Mouse (Mus musculus) adrenal gland, postnatal 4 days (tissue): ENCODE measurements around the gene Slc35e1. TPM values are rescaled to one million over a fixed set of nuclear protein-coding genes. Genes with fewer than 3 reads are reported as not detected.

Experiments used
- microRNA-seq: library from miRNA; unstranded; fragments of <30 nt; microRNA quantifications from one replicate; pipeline ENCODE4 v1.2.0, GENCODE M21; 2021
- total RNA-seq, 2 experiments: library from RNA; stranded (reverse); gene quantifications; 2 replicates each; pipeline ENCODE4 v1.2.3; 2021

Gene Slc35e1
- total RNA-seq, 2 experiments from 2014 or later = 25.1 to 26.7 TPM

Small RNAs within 50 kb of the gene (microRNA-seq; reads per million reads assigned to microRNA genes)
- gene Gm28019 (not detected), gene Mir7068 (1.3 reads per million)

Other genes with a start within 250 kb of the Slc35e1 start
- gene Gm10282, start 187.4 kb downstream of the Slc35e1 start, total RNA-seq = 10 to 100 TPM; 30.9 to 31.2 TPM
- 10 to 100 TPM; 40.6 to 41.4 TPM for gene Klf2, start 173.6 kb downstream of the Slc35e1 start, total RNA-seq
- gene Eps15l1, start 71.2 kb downstream of the Slc35e1 start, total RNA-seq = 10 to 100 TPM; 69.9 to 70.8 TPM
- 1 to 10 TPM; 3.0 to 3.1 TPM for gene Calr3, start 48.7 kb downstream of the Slc35e1 start, total RNA-seq
- 10 to 100 TPM in 1 of 2 experiments, 1 to 10 TPM in 1; 9.6 to 11.7 TPM for gene 1700030K09Rik, start 48.7 kb downstream of the Slc35e1 start, total RNA-seq
- 10 to 100 TPM; 81.3 to 86.7 TPM for gene Cherp, start 17.4 kb downstream of the Slc35e1 start, total RNA-seq
- 10 to 100 TPM; 12.0 to 13.2 TPM for gene Med26, start 55.7 kb upstream of the Slc35e1 start, total RNA-seq
- 100 to 1,000 TPM; 119 to 124 TPM for gene Smim7, start 78.5 kb upstream of the Slc35e1 start, total RNA-seq
- gene Tmem38a, start 79.4 kb upstream of the Slc35e1 start, total RNA-seq = 10 to 100 TPM; 25.7 to 36.5 TPM
- 1 to 10 TPM in 1 of 2 experiments, under 1 TPM in 1; 0.81 to 1.2 TPM for gene Nwd1, start 154.1 kb upstream of the Slc35e1 start, total RNA-seq
- gene Sin3b, start 230.7 kb upstream of the Slc35e1 start, total RNA-seq = 100 to 1,000 TPM; 262 to 266 TPM